Mouse (Mus musculus): Measurements from ENCODE around the gene Ism2.

DNA sequence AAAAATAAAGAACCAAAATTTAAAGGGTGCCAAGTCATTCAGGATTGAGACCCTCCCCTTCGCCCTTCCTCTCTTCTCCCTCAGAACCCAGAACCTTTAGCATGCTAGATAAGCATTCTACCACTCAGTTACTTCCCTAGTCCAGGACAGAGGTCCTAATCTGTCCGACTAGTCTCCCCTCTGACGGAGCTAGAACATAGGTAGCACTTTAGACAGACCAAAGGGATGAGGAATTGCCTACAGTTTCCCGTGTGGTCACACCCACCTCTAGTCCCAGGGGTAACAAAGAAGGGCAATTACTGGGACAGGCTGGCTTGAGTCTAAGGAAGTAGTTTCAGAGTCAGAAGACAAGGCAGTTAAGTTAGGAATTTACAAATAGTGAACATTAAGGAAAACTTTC, 28.5 kb upstream of the Ism2 start:
- no peak for TF ChIP-seq CTCF (IDR thresholded peaks at IDR 0.05; ENCODE audit: low read depth)
- no peak for TF ChIP-seq EP300 (IDR thresholded peaks at IDR 0.05; ENCODE audit: low read depth)
